Mouse (Mus musculus): ENCODE results near the gene Itih5.

GRCm38 (mm10) chr2:10140456-10140855 lies 12.9 kb upstream of the Itih5 start:
- TF ChIP-seq POLR2A (IDR thresholded peaks at IDR 0.05; ENCODE audit: borderline replicate concordance, extremely low read depth, insufficient read depth, insufficient read length, poor library complexity, severe bottlenecking): no peak
- no peak for TF ChIP-seq CTCF (IDR thresholded peaks at IDR 0.05; ENCODE audit: borderline replicate concordance, extremely low read depth, insufficient read depth, insufficient read length)
